Mouse (Mus musculus) heart, embryonic 13.5 days (tissue): Measurements from ENCODE around the gene Syt6. TPM values are rescaled to one million over a fixed set of nuclear protein-coding genes. Genes with fewer than 3 reads are reported as not detected.
A peak's percentile ranks its signal among the peaks of the same experiment; 100 is the strongest.

Experiments
- ATAC-seq: fragments of 200-750 bp; cut with Nextera tagmentation; 2 replicates; pipeline ENCODE4 v1.8.0; 2017; ENCODE audit warnings: moderate TSS enrichment; ENCODE audit not compliant: insufficient number of reproducible peaks, low FRiP score, low TSS enrichment; ENCODE audit errors: extremely low read depth
- H3K27ac ChIP-seq: fragments of 300-500 bp; sonication (generic); replicated peaks from 2 replicates; pipeline ENCODE4 v1.5.1; 2015; ENCODE audit warnings: moderate library complexity, mild to moderate bottlenecking, inconsistent platforms
- H3K27me3 ChIP-seq: fragments of 300-500 bp; sonication (generic); replicated peaks from 2 replicates; pipeline ENCODE4 v1.6.1; 2015; ENCODE audit warnings: mild to moderate bottlenecking, inconsistent platforms
- H3K36me3 ChIP-seq: fragments of 300-500 bp; sonication (generic); 2 replicates; pipeline ENCODE4 v1.6.1; 2015; ENCODE audit warnings: mild to moderate bottlenecking, inconsistent platforms
- H3K4me1 ChIP-seq: fragments of 300-500 bp; sonication (generic); 2 replicates; pipeline ENCODE4 v1.6.1; 2015; ENCODE audit warnings: inconsistent platforms
- H3K4me2 ChIP-seq: fragments of 300-500 bp; sonication (generic); 2 replicates; pipeline ENCODE4 v1.6.1; 2015; ENCODE audit warnings: inconsistent platforms, mild to moderate bottlenecking, moderate library complexity
- H3K4me3 ChIP-seq: fragments of 300-500 bp; sonication (generic); 2 replicates; pipeline ENCODE4 v1.5.1; 2015; ENCODE audit warnings: moderate library complexity, mild to moderate bottlenecking, inconsistent platforms
- H3K9ac ChIP-seq: fragments of 300-500 bp; sonication (generic); 2 replicates; pipeline ENCODE4 v1.6.1; 2015; ENCODE audit warnings: inconsistent platforms, mild to moderate bottlenecking, moderate library complexity
- H3K9me3 ChIP-seq: fragments of 300-500 bp; sonication (generic); 2 replicates; pipeline ENCODE4 v1.6.1; 2016; ENCODE audit warnings: inconsistent platforms
- whole genome bisulfite sequencing: fragments of 180-500 bp; shearing (Covaris S2); methylation state at CpG from one replicate; pipeline ENCODE4 v1.1.7; 2015; ENCODE audit warnings: mixed read lengths; 5-methylcytosine and 5-hydroxymethylcytosine counted together
- polyA plus RNA-seq: library from polyadenylated mRNA; unstranded; fragments of >200 nt; fragmentation: Nextera tagmentation; extraction: Ambion mirVana; gene quantifications from 2 replicates; pipeline ENCODE4 v1.2.1, GENCODE M21; 2015

Gene Syt6
- polyA plus RNA-seq, 1 experiment from 2014 or later = 0.17 TPM

DNA sequence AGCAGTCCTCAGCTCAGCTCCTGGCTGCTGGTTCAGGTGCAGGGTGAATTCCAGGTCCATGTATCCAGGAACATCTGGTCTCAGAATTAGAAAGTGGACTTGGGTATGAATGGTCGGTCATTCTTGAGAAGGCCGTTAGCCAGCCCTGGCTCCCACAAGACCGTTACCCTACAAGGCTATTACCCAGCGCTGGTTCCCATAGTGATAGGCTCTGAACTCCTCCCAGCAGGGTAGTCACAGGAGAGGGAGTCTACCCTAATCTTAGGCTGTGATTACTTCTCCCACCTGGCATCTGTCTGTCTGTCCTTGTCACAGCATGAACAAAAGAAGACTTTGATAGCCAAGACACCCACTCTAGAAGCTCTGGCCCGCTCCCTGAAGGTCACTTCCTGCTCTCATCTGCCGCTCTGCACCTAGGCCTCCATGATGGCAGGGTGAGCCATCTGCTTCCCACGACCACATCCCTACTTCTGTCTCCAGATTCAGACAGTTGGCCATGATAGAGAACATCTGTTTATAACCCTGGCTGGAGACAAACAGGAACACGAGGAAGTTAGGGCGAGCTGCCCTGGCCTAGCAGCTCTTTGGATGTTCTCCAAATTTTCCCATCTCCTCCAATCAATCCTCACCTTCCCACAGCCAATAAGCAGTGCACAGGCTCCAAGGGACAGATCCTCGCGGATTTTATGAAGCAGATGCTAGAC, 72.3 kb downstream of the Syt6 start:
- Histone ChIP-seq H3K9me3 (peaks cover 5% of the 10 kb centered on the region; the same call in 1 of the 2 replicates), H3K36me3 (no peaks in the 10 kb centered on the region), H3K27me3 (no peaks in the 10 kb centered on the region; the same call in 1 of the 2 replicates), H3K4me3 (no peak overlapping the region), H3K4me2 (no peak overlapping the region), H3K27ac (0 out of 2 replicates have a peak overlapping the region, but pooled peaks have one; percentile 5), H3K4me1 (no peaks in the 10 kb centered on the region; the same call in 1 of the 2 replicates), H3K9ac (no peak overlapping the region)
- ATAC-seq = no peak
- WGBS = 63% methylated on average over 11 of the region's 11 CpGs

DNA sequence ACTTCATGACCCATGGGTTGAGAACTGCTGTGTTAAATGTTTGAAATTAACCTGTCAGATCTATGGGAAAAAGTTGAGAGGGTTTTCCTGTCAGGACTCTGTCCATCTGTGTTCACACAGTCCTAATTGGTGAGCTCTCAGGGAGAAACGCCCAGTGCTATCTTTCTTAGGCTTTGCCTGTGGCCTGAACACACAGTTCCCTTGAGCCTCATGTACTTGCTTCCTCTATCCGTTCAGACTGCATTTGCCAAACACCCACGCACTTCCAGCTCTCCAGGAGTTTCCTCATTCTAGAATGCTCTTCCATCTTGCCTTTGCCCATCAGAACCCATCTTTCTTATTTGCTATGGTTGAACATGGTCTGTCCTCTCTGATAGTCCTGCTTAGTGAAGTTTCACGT, 73.5 kb downstream of the Syt6 start:
- Histone ChIP-seq H3K27me3 (no peaks in the 10 kb centered on the region), H3K27ac (no peak overlapping the region), H3K4me1 (no peaks in the 10 kb centered on the region; the same call in 1 of the 2 replicates), H3K9ac (no peak overlapping the region), H3K4me2 (no peak overlapping the region), H3K4me3 (no peak overlapping the region), H3K36me3 (no peaks in the 10 kb centered on the region), H3K9me3 (peaks cover 5% of the 10 kb centered on the region; the same call in 1 of the 2 replicates)
- WGBS = 69% methylated on average over 4 of the region's 4 CpGs
- no peak for ATAC-seq

DNA sequence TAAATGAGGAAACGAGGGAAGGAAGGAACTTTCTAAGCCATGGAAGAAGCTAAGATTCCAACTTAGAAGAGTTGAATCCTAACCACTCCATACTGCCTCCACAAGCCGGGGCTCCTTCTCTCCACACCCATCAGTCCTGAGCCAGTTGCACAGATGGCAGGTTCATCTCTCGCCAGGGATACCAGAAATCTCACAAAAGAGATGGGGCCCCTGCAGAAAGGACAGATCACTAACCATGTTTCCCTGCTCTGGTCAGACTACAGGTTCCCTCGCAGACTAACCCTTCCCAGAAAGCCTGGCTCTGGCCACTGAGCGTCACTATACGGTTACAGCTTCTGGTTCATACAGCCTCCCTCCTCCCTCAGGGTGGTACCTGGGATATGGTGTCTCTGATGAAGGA, 74.7 kb downstream of the Syt6 start:
- 82% methylated on average over 6 of the region's 6 CpGs for WGBS
- H3K36me3 ChIP-seq = no peaks in the 10 kb centered on the region
- no peak overlapping the region for H3K4me2 ChIP-seq
- ATAC-seq = no peak
- H3K27me3 ChIP-seq = no peaks in the 10 kb centered on the region
- H3K9ac ChIP-seq = no peak overlapping the region
- H3K4me1 ChIP-seq = no peaks in the 10 kb centered on the region; the same call in 1 of the 2 replicates
- H3K9me3 ChIP-seq = peaks cover 5% of the 10 kb centered on the region; the same call in 1 of the 2 replicates
- no peak overlapping the region for H3K4me3 ChIP-seq
- H3K27ac ChIP-seq = no peak overlapping the region

DNA sequence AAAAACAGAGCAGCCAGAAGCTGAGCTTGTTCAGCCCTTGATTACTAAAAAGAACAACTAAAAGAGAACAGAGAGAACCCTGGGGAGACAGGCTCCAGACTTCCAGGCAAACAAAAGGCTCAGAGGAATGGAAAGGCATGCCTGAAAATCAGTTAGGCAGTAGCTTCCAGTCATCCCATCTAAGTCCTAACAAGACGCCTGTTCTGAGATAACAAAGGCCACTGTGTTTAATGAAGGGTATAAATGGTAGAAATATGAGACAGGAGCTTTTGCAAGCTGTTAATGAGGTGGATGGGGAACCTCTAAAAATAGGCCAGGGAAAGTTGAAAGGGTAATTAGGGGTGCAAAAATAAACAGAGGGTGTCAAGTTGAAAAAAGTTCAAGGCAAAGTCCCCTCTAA, 75.4 kb downstream of the Syt6 start:
- Histone ChIP-seq H3K4me2 (no peak overlapping the region), H3K9ac (no peak overlapping the region), H3K9me3 (peaks cover 5% of the 10 kb centered on the region; the same call in 1 of the 2 replicates), H3K4me1 (no peaks in the 10 kb centered on the region; the same call in 1 of the 2 replicates), H3K36me3 (no peaks in the 10 kb centered on the region), H3K27ac (no peak overlapping the region), H3K27me3 (no peaks in the 10 kb centered on the region), H3K4me3 (no peak overlapping the region)
- 44% methylated on average over 1 of the region's 1 CpGs for WGBS
- no peak for ATAC-seq

DNA sequence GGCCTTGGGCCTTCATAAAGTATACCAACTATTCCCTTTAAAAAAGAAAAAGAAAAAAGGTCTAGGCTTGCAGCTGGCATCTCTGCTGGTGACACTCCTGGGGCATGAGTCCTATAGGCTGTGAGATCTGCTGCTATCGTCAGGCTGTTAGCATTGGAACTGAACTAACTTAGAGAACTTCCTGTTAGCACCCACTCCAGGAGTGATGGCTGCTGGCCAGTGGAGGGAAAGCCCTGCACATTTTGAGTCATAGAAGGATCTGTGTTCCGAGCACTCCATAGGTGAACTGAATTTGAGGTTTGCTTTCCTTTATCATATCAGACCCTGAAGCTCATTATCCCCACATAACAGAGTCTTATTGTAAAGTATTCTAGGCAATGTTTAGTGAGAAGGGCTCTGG, 85.0 kb downstream of the Syt6 start:
- WGBS = 21% methylated on average over 2 of the region's 2 CpGs
- Histone ChIP-seq H3K9ac (no peak overlapping the region), H3K4me3 (no peak overlapping the region), H3K27ac (no peak overlapping the region), H3K36me3 (no peaks in the 10 kb centered on the region), H3K4me1 (peaks cover 27% of the 10 kb centered on the region), H3K9me3 (no peaks in the 10 kb centered on the region), H3K4me2 (no peak overlapping the region), H3K27me3 (no peaks in the 10 kb centered on the region)
- no peak for ATAC-seq

DNA sequence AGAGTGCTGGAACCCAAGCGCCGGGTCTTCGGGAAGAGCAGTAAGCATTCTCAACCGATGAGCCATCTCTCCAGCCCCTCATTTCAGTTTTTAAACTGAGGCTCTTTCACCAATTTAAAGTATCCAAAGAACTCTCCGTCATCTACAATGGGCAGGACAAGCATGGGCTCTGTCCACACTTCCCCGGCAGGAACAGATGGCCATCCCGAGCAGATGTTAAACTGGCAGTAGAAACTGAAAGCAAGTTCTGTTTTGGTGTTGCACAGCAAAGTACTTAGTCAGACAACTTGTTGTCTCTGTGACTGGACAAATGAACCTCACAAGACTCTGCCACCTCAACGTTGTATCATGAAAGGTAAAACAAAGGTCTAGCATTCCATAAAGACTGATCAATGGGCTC, 86.7 kb downstream of the Syt6 start:
- Histone ChIP-seq H3K9ac (no peak overlapping the region), H3K27me3 (no peaks in the 10 kb centered on the region), H3K4me2 (no peak overlapping the region), H3K9me3 (no peaks in the 10 kb centered on the region), H3K4me3 (no peak overlapping the region), H3K27ac (no peak overlapping the region), H3K4me1 (peaks cover 27% of the 10 kb centered on the region), H3K36me3 (no peaks in the 10 kb centered on the region)
- WGBS = 78% methylated on average over 8 of the region's 8 CpGs
- no peak for ATAC-seq

DNA sequence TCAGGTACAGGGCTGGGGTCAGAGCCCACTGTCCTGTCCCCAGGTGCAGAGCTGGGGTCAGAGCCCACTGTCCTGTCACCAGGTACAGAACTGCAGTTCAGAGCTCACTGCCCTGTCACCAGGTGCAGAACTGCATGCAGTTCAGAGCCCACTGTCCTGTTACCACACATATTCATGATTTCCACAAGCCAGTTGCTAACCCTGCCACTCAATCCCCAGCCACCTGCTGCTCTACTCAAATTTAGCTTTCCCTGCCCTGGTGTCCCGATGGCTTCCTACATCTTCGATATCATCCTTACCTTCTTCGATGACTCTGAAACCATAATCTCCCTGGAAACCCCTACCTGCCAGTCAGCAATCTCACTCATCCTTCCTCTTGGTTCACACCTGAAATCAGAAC, 88.4 kb downstream of the Syt6 start:
- WGBS = 83% methylated on average over 3 of the region's 3 CpGs
- ATAC-seq = no peak
- Histone ChIP-seq H3K4me3 (no peak overlapping the region), H3K4me1 (peaks cover 20% of the 10 kb centered on the region), H3K27me3 (no peaks in the 10 kb centered on the region), H3K9me3 (no peaks in the 10 kb centered on the region), H3K36me3 (no peaks in the 10 kb centered on the region), H3K9ac (no peak overlapping the region), H3K27ac (no peak overlapping the region), H3K4me2 (no peak overlapping the region)

DNA sequence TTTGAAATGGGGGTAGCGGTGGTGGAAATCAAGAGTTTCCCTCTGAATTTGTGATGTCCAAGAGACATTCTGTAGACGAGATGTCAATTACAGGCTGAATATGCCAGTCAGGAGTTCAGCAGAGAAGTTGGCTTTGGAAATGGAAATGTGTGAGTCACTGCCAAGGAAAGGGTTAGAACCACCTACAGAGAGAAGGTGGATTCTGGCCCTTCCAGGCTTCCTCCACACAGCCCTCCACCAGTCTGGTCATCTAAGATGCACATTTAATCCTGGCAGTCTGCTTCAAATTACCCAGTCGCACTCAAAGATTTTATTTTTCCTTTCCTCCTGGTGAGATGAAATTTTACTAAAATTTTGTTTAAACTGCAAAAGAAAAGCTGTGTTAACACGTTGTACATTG, 97.1 kb downstream of the Syt6 start:
- ATAC-seq = no peak
- Histone ChIP-seq H3K9ac (no peak overlapping the region), H3K27ac (no peak overlapping the region), H3K4me2 (no peak overlapping the region), H3K27me3 (peaks cover 2% of the 10 kb centered on the region; the same call in 1 of the 2 replicates), H3K9me3 (peaks cover 5% of the 10 kb centered on the region; the same call in 1 of the 2 replicates), H3K36me3 (no peaks in the 10 kb centered on the region), H3K4me3 (no peak overlapping the region), H3K4me1 (peaks cover 7% of the 10 kb centered on the region)
- 73% methylated on average over 4 of the region's 4 CpGs for WGBS

DNA sequence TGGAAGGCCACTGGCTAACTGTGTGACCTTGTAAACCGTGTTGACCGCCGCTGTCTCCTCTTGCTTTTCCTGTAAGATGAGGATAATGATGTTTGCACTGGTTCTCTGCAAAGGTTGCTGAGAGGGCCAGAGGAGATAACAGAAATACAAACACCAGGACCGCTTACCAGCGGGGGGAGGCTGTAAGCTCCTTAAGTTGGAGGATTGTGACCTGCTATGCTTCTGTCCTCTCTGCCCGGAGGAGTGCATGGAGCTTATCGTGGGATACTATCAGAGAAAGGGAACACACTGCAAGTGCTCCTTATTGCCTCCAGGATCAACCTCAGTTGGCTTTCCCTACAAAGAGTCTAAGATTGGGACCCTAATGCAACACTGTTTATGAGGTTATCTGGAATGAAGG, 97.7 kb downstream of the Syt6 start:
- H3K36me3 ChIP-seq = no peaks in the 10 kb centered on the region
- H3K27me3 ChIP-seq = peaks cover 2% of the 10 kb centered on the region; the same call in 1 of the 2 replicates
- no peak overlapping the region for H3K4me2 ChIP-seq
- no peak overlapping the region for H3K27ac ChIP-seq
- peaks cover 5% of the 10 kb centered on the region; the same call in 1 of the 2 replicates for H3K9me3 ChIP-seq
- peaks cover 7% of the 10 kb centered on the region for H3K4me1 ChIP-seq
- no peak overlapping the region for H3K9ac ChIP-seq
- ATAC-seq = no peak
- no peak overlapping the region for H3K4me3 ChIP-seq
- 10% methylated on average over 7 of the region's 7 CpGs for WGBS

DNA sequence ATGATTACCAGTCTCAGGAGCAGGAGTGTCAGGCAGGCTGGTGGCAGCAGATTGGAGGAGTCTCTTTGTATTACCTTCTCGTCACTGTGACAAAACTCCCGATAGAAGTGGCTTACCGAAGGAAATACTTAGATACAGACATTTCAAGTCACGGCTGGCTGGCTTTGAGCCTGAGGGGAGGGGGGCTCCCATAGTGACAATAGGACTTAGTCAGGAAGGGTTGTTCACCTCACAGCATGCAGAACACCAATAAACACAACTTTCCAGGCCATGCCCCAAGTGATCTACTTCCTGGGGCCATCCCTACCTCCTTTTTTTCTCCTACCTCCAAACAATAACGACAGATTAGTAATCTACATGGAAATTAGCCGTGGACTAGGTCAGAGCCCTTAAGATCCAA, 103.8 kb downstream of the Syt6 start:
- no peak for ATAC-seq
- WGBS = 38% methylated on average over 6 of the region's 6 CpGs
- H3K36me3 ChIP-seq = no peaks in the 10 kb centered on the region
- H3K9ac ChIP-seq = no peak overlapping the region
- H3K27me3 ChIP-seq = peaks cover 12% of the 10 kb centered on the region
- peaks cover 5% of the 10 kb centered on the region for H3K4me1 ChIP-seq
- no peak overlapping the region for H3K27ac ChIP-seq
- H3K4me3 ChIP-seq = no peak overlapping the region
- H3K9me3 ChIP-seq = no peaks in the 10 kb centered on the region
- no peak overlapping the region for H3K4me2 ChIP-seq

DNA sequence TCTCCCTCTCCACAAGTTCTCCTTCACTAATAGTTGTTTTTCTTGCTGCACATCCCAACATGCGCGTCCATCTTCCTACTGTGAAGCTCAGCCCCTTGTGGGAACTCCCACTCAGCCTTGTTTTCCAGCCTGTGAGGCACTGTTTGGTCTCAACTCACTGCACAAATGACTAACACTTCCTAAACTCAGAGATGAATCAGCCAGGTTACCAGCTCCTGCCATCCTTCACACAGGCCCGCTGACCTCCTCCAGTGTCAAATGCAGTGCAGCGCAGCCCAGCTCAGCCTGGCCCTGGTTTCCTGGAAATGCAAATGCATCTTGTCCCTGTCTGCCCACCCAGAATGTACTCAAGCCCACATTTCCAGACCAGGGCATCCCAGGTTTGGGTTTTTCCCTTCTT, 107.4 kb downstream of the Syt6 start:
- Histone ChIP-seq H3K4me2 (no peak overlapping the region), H3K9ac (no peak overlapping the region), H3K36me3 (no peaks in the 10 kb centered on the region), H3K27me3 (peaks cover 21% of the 10 kb centered on the region), H3K4me1 (peaks cover 5% of the 10 kb centered on the region), H3K27ac (no peak overlapping the region), H3K4me3 (no peak overlapping the region), H3K9me3 (no peaks in the 10 kb centered on the region)
- ATAC-seq = no peak
- 53% methylated on average over 4 of the region's 4 CpGs for WGBS
